In genomic region chr14:52303517-52303916, GRCm38 (mm10) we compare ENCODE assay signal across 7 mouse cellular contexts. TPM values are rescaled to one million over a fixed set of nuclear protein-coding genes. Genes with fewer than 3 reads are reported as not detected.
DNase-seq lines count a peak whose midpoint lies in the region; ATAC-seq and TF ChIP-seq lines count a peak whose summit lies in the region.
"Not testable (repeated sequence)": the region's sequence is repeated elsewhere in the genome, so short reads cannot be mapped to it uniquely, and the experiment has no call there.

No protein-coding gene starts in this region.

- TF ChIP-seq CTCF in hindbrain, postnatal 0 days (IDR thresholded peaks at IDR 0.05; ENCODE audit: low read depth); left cerebral cortex, adult 2 months (IDR thresholded peaks at IDR 0.05); liver, embryonic 14.5 days (IDR thresholded peaks at IDR 0.05; ENCODE audit: low read depth): not testable (repeated sequence)

- 84% methylated on average over 3 of the region's 3 CpGs for WGBS in embryonic facial prominence, embryonic 13.5 days
- WGBS in heart, embryonic 13.5 days, result 93% methylated on average over 3 of the region's 3 CpGs
- 88% methylated on average over 3 of the region's 3 CpGs for WGBS in hindbrain, postnatal 0 days
- WGBS in liver, embryonic 14.5 days (ENCODE audit: insufficient replicate concordance), result 79% methylated on average over 3 of the region's 3 CpGs
- 88% methylated on average over 3 of the region's 3 CpGs for WGBS in midbrain, embryonic 13.5 days
- 87% methylated on average over 3 of the region's 3 CpGs for WGBS in neural tube, embryonic 13.5 days

- ATAC-seq in embryonic facial prominence, embryonic 13.5 days (ENCODE audit: insufficient number of reproducible peaks, insufficient read depth, low FRiP score, low TSS enrichment, low read depth); heart, embryonic 13.5 days (ENCODE audit: extremely low read depth, insufficient number of reproducible peaks, low FRiP score, low TSS enrichment); hindbrain, postnatal 0 days; liver, embryonic 14.5 days (ENCODE audit: insufficient read depth); midbrain, embryonic 13.5 days; neural tube, embryonic 13.5 days (ENCODE audit: low read depth): not testable (repeated sequence)

- H3K9ac ChIP-seq in embryonic facial prominence, embryonic 13.5 days; heart, embryonic 13.5 days; hindbrain, postnatal 0 days (replicated peaks; ENCODE audit: low read length); liver, embryonic 14.5 days (replicated peaks); midbrain, embryonic 13.5 days (replicated peaks); neural tube, embryonic 13.5 days: not testable (repeated sequence)

- not testable (repeated sequence) for H3K27ac ChIP-seq in embryonic facial prominence, embryonic 13.5 days; heart, embryonic 13.5 days (replicated peaks); hindbrain, postnatal 0 days; left cerebral cortex, adult 2 months; liver, embryonic 14.5 days; midbrain, embryonic 13.5 days; neural tube, embryonic 13.5 days (replicated peaks)

- TF ChIP-seq EP300 in liver, embryonic 14.5 days (IDR thresholded peaks at IDR 0.05; ENCODE audit: low read depth), result not testable (repeated sequence)

- H3K9me3 ChIP-seq in embryonic facial prominence, embryonic 13.5 days; heart, embryonic 13.5 days; hindbrain, postnatal 0 days (ENCODE audit: low read length); liver, embryonic 14.5 days (ENCODE audit: control insufficient read depth, low read length); midbrain, embryonic 13.5 days; neural tube, embryonic 13.5 days: not testable (repeated sequence)

- H3K4me2 ChIP-seq in embryonic facial prominence, embryonic 13.5 days, result peak overlapping the region; percentile 76; the same call in 1 of the 2 replicates
- peak overlapping the region; percentile 69; the same call in 1 of the 2 replicates for H3K4me2 ChIP-seq in heart, embryonic 13.5 days
- peak overlapping the region; percentile 73; the same call in 1 of the 2 replicates for H3K4me2 ChIP-seq in hindbrain, postnatal 0 days (ENCODE audit: low read depth, low read length)
- peak overlapping the region; percentile 85 for H3K4me2 ChIP-seq in liver, embryonic 14.5 days (ENCODE audit: low read depth)
- H3K4me2 ChIP-seq in midbrain, embryonic 13.5 days (replicated peaks), result peak overlapping the region; percentile 79
- H3K4me2 ChIP-seq in neural tube, embryonic 13.5 days, result peak overlapping the region; percentile 78

- not testable (repeated sequence) for DNase-seq in hindbrain, postnatal 0 days (ENCODE audit: low spot score); left cerebral cortex, adult 2 months (ENCODE audit: extremely low spot score in 1 of 2, low spot score in 2 of 2); liver, embryonic 14.5 days (ENCODE audit: low read depth in 3 of 3, low spot score in 3 of 3)

- not testable (repeated sequence) for H3K27me3 ChIP-seq in embryonic facial prominence, embryonic 13.5 days; heart, embryonic 13.5 days (replicated peaks); hindbrain, postnatal 0 days (ENCODE audit: insufficient read depth, low read length); liver, embryonic 14.5 days (ENCODE audit: control insufficient read depth, insufficient read depth, low read length); midbrain, embryonic 13.5 days; neural tube, embryonic 13.5 days

- H3K36me3 ChIP-seq in embryonic facial prominence, embryonic 13.5 days, result peaks cover 18% of the 10 kb centered on the region
- peaks cover 20% of the 10 kb centered on the region for H3K36me3 ChIP-seq in heart, embryonic 13.5 days
- peaks cover 16% of the 10 kb centered on the region for H3K36me3 ChIP-seq in hindbrain, postnatal 0 days (ENCODE audit: insufficient read depth, low read length)
- H3K36me3 ChIP-seq in liver, embryonic 14.5 days (replicated peaks; ENCODE audit: control insufficient read depth, insufficient read depth, low read depth), result peaks cover 14% of the 10 kb centered on the region
- H3K36me3 ChIP-seq in midbrain, embryonic 13.5 days, result peaks cover 18% of the 10 kb centered on the region
- H3K36me3 ChIP-seq in neural tube, embryonic 13.5 days, result peaks cover 25% of the 10 kb centered on the region

- intact Hi-C loops in left cerebral cortex, adult 2 months (cut with DNase I), result loop anchor here (10.0 kb wide), 2 partner anchors 199 to 419 kb away; partner anchors contain the start of genes Hnrnpc and Mettl17

- not testable (repeated sequence) for H3K4me1 ChIP-seq in embryonic facial prominence, embryonic 13.5 days; heart, embryonic 13.5 days; hindbrain, postnatal 0 days (ENCODE audit: insufficient read depth, low read length)
- H3K4me1 ChIP-seq in liver, embryonic 14.5 days (replicated peaks; ENCODE audit: control insufficient read depth in 2 of 2, insufficient read depth in 2 of 2, low read length in 1 of 2), result peaks cover 16 to 19% of the 10 kb centered on the region in 2 experiments
- peaks cover 13% of the 10 kb centered on the region for H3K4me1 ChIP-seq in midbrain, embryonic 13.5 days (replicated peaks)
- H3K4me1 ChIP-seq in neural tube, embryonic 13.5 days (replicated peaks), result peaks cover 18% of the 10 kb centered on the region

- H3K4me3 ChIP-seq in embryonic facial prominence, embryonic 13.5 days, result peak overlapping the region; percentile 72; the same call in 1 of the 2 replicates
- not testable (repeated sequence) for H3K4me3 ChIP-seq in heart, embryonic 13.5 days; hindbrain, postnatal 0 days (ENCODE audit: low read length); liver, embryonic 14.5 days (ENCODE audit: insufficient read depth in 1 of 2, low read depth in 2 of 2, low read length in 2 of 2); midbrain, embryonic 13.5 days (replicated peaks); neural tube, embryonic 13.5 days
- H3K4me3 ChIP-seq in left cerebral cortex, adult 2 months, result peak overlapping the region; percentile 76; the same call in 1 of the 2 replicates

RNA-seq across cellular contexts. Expression of gene Mettl3, which starts 1.4 kb away (rescaled TPM):
- 51.4 and 52.9 TPM in 2 replicates for polyA plus RNA-seq in embryonic facial prominence, embryonic 13.5 days (2015; fragmentation: Nextera tagmentation; extraction: Ambion mirVana)
- 27.9 and 28.2 TPM in 2 replicates for polyA plus RNA-seq in heart, embryonic 13.5 days (2015; fragmentation: Nextera tagmentation; extraction: Ambion mirVana)
- total RNA-seq in hindbrain, postnatal 0 days (2014; rRNA removed), result 19.9 and 22.5 TPM in 2 replicates
- 23.2 and 23.6 TPM in 2 replicates for polyA plus RNA-seq in hindbrain, postnatal 0 days (2015; fragmentation: Nextera tagmentation; extraction: Ambion mirVana)
- total RNA-seq in left cerebral cortex, adult 2 months (2021), result 10 to 100 TPM; 37.4 to 44.7 TPM
- polyA plus RNA-seq in liver, embryonic 14.5 days (2012; rRNA removed), result 14.5 and 15.3 TPM in 2 replicates
- polyA plus RNA-seq in liver, embryonic 14.5 days (2014; fragmentation: Nextera tagmentation; extraction: Ambion mirVana), result 18.1 and 18.2 TPM in 2 replicates
- polyA plus RNA-seq in midbrain, embryonic 13.5 days (2015; fragmentation: Nextera tagmentation; extraction: Ambion mirVana), result 50.4 and 57.8 TPM in 2 replicates
- 53.2 and 60.8 TPM in 2 replicates for polyA plus RNA-seq in neural tube, embryonic 13.5 days (2015; fragmentation: Nextera tagmentation; extraction: Ambion mirVana)

RNA-seq across cellular contexts. Expression of gene Rab2b, which starts 24.2 kb away (rescaled TPM):
- 24.0 and 27.9 TPM in 2 replicates for polyA plus RNA-seq in embryonic facial prominence, embryonic 13.5 days (2015; fragmentation: Nextera tagmentation; extraction: Ambion mirVana)
- polyA plus RNA-seq in heart, embryonic 13.5 days (2015; fragmentation: Nextera tagmentation; extraction: Ambion mirVana), result 13.9 and 16.7 TPM in 2 replicates
- 43.9 and 45.5 TPM in 2 replicates for total RNA-seq in hindbrain, postnatal 0 days (2014; rRNA removed)
- polyA plus RNA-seq in hindbrain, postnatal 0 days (2015; fragmentation: Nextera tagmentation; extraction: Ambion mirVana), result 38.8 and 48.5 TPM in 2 replicates
- 10 to 100 TPM; 35.8 to 37.2 TPM for total RNA-seq in left cerebral cortex, adult 2 months (2021)
- 2.9 and 3.1 TPM in 2 replicates for polyA plus RNA-seq in liver, embryonic 14.5 days (2012; rRNA removed)
- polyA plus RNA-seq in liver, embryonic 14.5 days (2014; fragmentation: Nextera tagmentation; extraction: Ambion mirVana), result 1.9 and 2.6 TPM in 2 replicates
- polyA plus RNA-seq in midbrain, embryonic 13.5 days (2015; fragmentation: Nextera tagmentation; extraction: Ambion mirVana), result 60.6 and 63.4 TPM in 2 replicates
- polyA plus RNA-seq in neural tube, embryonic 13.5 days (2015; fragmentation: Nextera tagmentation; extraction: Ambion mirVana), result 57.2 and 64.7 TPM in 2 replicates

RNA-seq across cellular contexts. Expression of gene Tox4, which starts 24.6 kb away (rescaled TPM):
- 41.9 TPM in 2 replicates for polyA plus RNA-seq in embryonic facial prominence, embryonic 13.5 days (2015; fragmentation: Nextera tagmentation; extraction: Ambion mirVana)
- polyA plus RNA-seq in heart, embryonic 13.5 days (2015; fragmentation: Nextera tagmentation; extraction: Ambion mirVana), result 32.6 and 40.4 TPM in 2 replicates
- 61.0 and 62.1 TPM in 2 replicates for total RNA-seq in hindbrain, postnatal 0 days (2014; rRNA removed)
- 41.9 and 45.6 TPM in 2 replicates for polyA plus RNA-seq in hindbrain, postnatal 0 days (2015; fragmentation: Nextera tagmentation; extraction: Ambion mirVana)
- total RNA-seq in left cerebral cortex, adult 2 months (2021), result 10 to 100 TPM; 62.6 to 66.0 TPM
- 8.5 and 10.1 TPM in 2 replicates for polyA plus RNA-seq in liver, embryonic 14.5 days (2012; rRNA removed)
- 16.6 and 17.2 TPM in 2 replicates for polyA plus RNA-seq in liver, embryonic 14.5 days (2014; fragmentation: Nextera tagmentation; extraction: Ambion mirVana)
- 55.5 and 60.8 TPM in 2 replicates for polyA plus RNA-seq in midbrain, embryonic 13.5 days (2015; fragmentation: Nextera tagmentation; extraction: Ambion mirVana)
- 52.7 and 58.5 TPM in 2 replicates for polyA plus RNA-seq in neural tube, embryonic 13.5 days (2015; fragmentation: Nextera tagmentation; extraction: Ambion mirVana)

RNA-seq across cellular contexts. Expression of gene Sall2, which starts 25.0 kb away (rescaled TPM):
- 26.2 and 27.7 TPM in 2 replicates for polyA plus RNA-seq in embryonic facial prominence, embryonic 13.5 days (2015; fragmentation: Nextera tagmentation; extraction: Ambion mirVana)
- polyA plus RNA-seq in heart, embryonic 13.5 days (2015; fragmentation: Nextera tagmentation; extraction: Ambion mirVana), result 7.3 and 8.3 TPM in 2 replicates
- 96.4 and 105 TPM in 2 replicates for total RNA-seq in hindbrain, postnatal 0 days (2014; rRNA removed)
- 30.4 and 31.3 TPM in 2 replicates for polyA plus RNA-seq in hindbrain, postnatal 0 days (2015; fragmentation: Nextera tagmentation; extraction: Ambion mirVana)
- 10 to 100 TPM; 31.9 to 33.0 TPM for total RNA-seq in left cerebral cortex, adult 2 months (2021)
- polyA plus RNA-seq in liver, embryonic 14.5 days (2012; rRNA removed), result 0.76 and 0.84 TPM in 2 replicates
- 0.54 and 0.66 TPM in 2 replicates for polyA plus RNA-seq in liver, embryonic 14.5 days (2014; fragmentation: Nextera tagmentation; extraction: Ambion mirVana)
- polyA plus RNA-seq in midbrain, embryonic 13.5 days (2015; fragmentation: Nextera tagmentation; extraction: Ambion mirVana), result 56.6 and 56.9 TPM in 2 replicates
- 44.5 and 47.5 TPM in 2 replicates for polyA plus RNA-seq in neural tube, embryonic 13.5 days (2015; fragmentation: Nextera tagmentation; extraction: Ambion mirVana)

RNA-seq across cellular contexts. Expression of gene Chd8, which starts 45.9 kb away (rescaled TPM):
- polyA plus RNA-seq in embryonic facial prominence, embryonic 13.5 days (2015; fragmentation: Nextera tagmentation; extraction: Ambion mirVana), result 47.4 and 49.9 TPM in 2 replicates
- polyA plus RNA-seq in heart, embryonic 13.5 days (2015; fragmentation: Nextera tagmentation; extraction: Ambion mirVana), result 17.6 and 18.7 TPM in 2 replicates
- total RNA-seq in hindbrain, postnatal 0 days (2014; rRNA removed), result 71.2 and 83.0 TPM in 2 replicates
- polyA plus RNA-seq in hindbrain, postnatal 0 days (2015; fragmentation: Nextera tagmentation; extraction: Ambion mirVana), result 32.6 and 32.9 TPM in 2 replicates
- 100 to 1,000 TPM; 115 to 122 TPM for total RNA-seq in left cerebral cortex, adult 2 months (2021)
- 9.7 and 13.1 TPM in 2 replicates for polyA plus RNA-seq in liver, embryonic 14.5 days (2012; rRNA removed)
- polyA plus RNA-seq in liver, embryonic 14.5 days (2014; fragmentation: Nextera tagmentation; extraction: Ambion mirVana), result 13.9 and 14.0 TPM in 2 replicates
- 46.5 and 50.4 TPM in 2 replicates for polyA plus RNA-seq in midbrain, embryonic 13.5 days (2015; fragmentation: Nextera tagmentation; extraction: Ambion mirVana)
- 35.8 and 47.6 TPM in 2 replicates for polyA plus RNA-seq in neural tube, embryonic 13.5 days (2015; fragmentation: Nextera tagmentation; extraction: Ambion mirVana)
